Mouse (Mus musculus): ENCODE data around the gene Gart. TPM values are rescaled to one million over a fixed set of nuclear protein-coding genes. Genes with fewer than 3 reads are reported as not detected.

The Gart gene
- polyA plus RNA-seq, 1 experiment, result 27.4 TPM

- H3K36me3 ChIP-seq (ENCODE audit: control insufficient read depth), result no peaks in the 10 kb centered on the region
- peaks cover 17% of the 10 kb centered on the region for H3K27me3 ChIP-seq (ENCODE audit: control insufficient read depth)
- no peak for TF ChIP-seq GATA1 (IDR thresholded peaks at IDR 0.05; ENCODE audit: low read length)
- no peak for TF ChIP-seq TAL1 (IDR thresholded peaks at IDR 0.05; ENCODE audit: low read length)
- H3K9me3 ChIP-seq (ENCODE audit: control insufficient read depth, low read length), result no peaks in the 10 kb centered on the region
- no peaks in the 10 kb centered on the region for H3K4me1 ChIP-seq (ENCODE audit: control insufficient read depth)
- H3K4me3 ChIP-seq (replicated peaks), result no peak overlapping the region
These were observed 41.6 kb downstream of the Gart start for GRCm38 (mm10) chr16:91605156-91605555.

GRCm38 (mm10) chr16:91601693-91602092 lies 45.1 kb downstream of the Gart start:
- Histone ChIP-seq H3K4me1 (ENCODE audit: control insufficient read depth) (peaks cover 17% of the 10 kb centered on the region), H3K4me3 (replicated peaks) (no peak overlapping the region), H3K9me3 (ENCODE audit: control insufficient read depth, low read length) (no peaks in the 10 kb centered on the region), H3K27me3 (ENCODE audit: control insufficient read depth) (peaks cover 47% of the 10 kb centered on the region), H3K36me3 (ENCODE audit: control insufficient read depth) (no peaks in the 10 kb centered on the region)
- TF ChIP-seq GATA1 (IDR thresholded peaks at IDR 0.05; ENCODE audit: low read length) (no peak), TAL1 (IDR thresholded peaks at IDR 0.05; ENCODE audit: low read length) (no peak)

GRCm38 (mm10) chr16:91601081-91601480 lies 45.7 kb downstream of the Gart start:
- Histone ChIP-seq H3K36me3 (ENCODE audit: control insufficient read depth) (no peaks in the 10 kb centered on the region), H3K27me3 (ENCODE audit: control insufficient read depth) (peaks cover 53% of the 10 kb centered on the region), H3K4me3 (replicated peaks) (no peak overlapping the region), H3K9me3 (ENCODE audit: control insufficient read depth, low read length) (no peaks in the 10 kb centered on the region), H3K4me1 (ENCODE audit: control insufficient read depth) (peaks cover 23% of the 10 kb centered on the region)
- TF ChIP-seq TAL1 (IDR thresholded peaks at IDR 0.05; ENCODE audit: low read length) (no peak), GATA1 (IDR thresholded peaks at IDR 0.05; ENCODE audit: low read length) (no peak)

GRCm38 (mm10) chr16:91599242-91599641 lies 47.5 kb downstream of the Gart start:
- Histone ChIP-seq H3K27me3 (ENCODE audit: control insufficient read depth) (peaks cover 62% of the 10 kb centered on the region), H3K36me3 (ENCODE audit: control insufficient read depth) (no peaks in the 10 kb centered on the region), H3K4me3 (replicated peaks) (no peak overlapping the region), H3K9me3 (ENCODE audit: control insufficient read depth, low read length) (no peaks in the 10 kb centered on the region), H3K4me1 (ENCODE audit: control insufficient read depth) (peaks cover 26% of the 10 kb centered on the region)
- TF ChIP-seq TAL1 (IDR thresholded peaks at IDR 0.05; ENCODE audit: low read length) (no peak), GATA1 (IDR thresholded peaks at IDR 0.05; ENCODE audit: low read length) (no peak)

- no peak for TF ChIP-seq TAL1 (IDR thresholded peaks at IDR 0.05; ENCODE audit: low read length)
- TF ChIP-seq GATA1 (IDR thresholded peaks at IDR 0.05; ENCODE audit: low read length), result no peak; the same call in 1 of the 2 replicates
- H3K36me3 ChIP-seq (ENCODE audit: control insufficient read depth), result no peaks in the 10 kb centered on the region
- peaks cover 61% of the 10 kb centered on the region for H3K27me3 ChIP-seq (ENCODE audit: control insufficient read depth)
- peak within 1 kb of the TSS; percentile 72 for H3K4me3 ChIP-seq (replicated peaks)
- H3K4me1 ChIP-seq (ENCODE audit: control insufficient read depth), result peaks cover 26% of the 10 kb centered on the region
- H3K9me3 ChIP-seq (ENCODE audit: control insufficient read depth, low read length), result no peaks in the 10 kb centered on the region
These were observed 49.1 kb downstream of the Gart start, which contains the start of gene Tmem50b for GRCm38 (mm10) chr16:91597672-91598010. Tmem50b (minus strand) TSS chr16:91597800.

GRCm38 (mm10) chr16:91596779-91597671 lies 49.7 kb downstream of the Gart start:
- Histone ChIP-seq H3K27me3 (ENCODE audit: control insufficient read depth) (peaks cover 59% of the 10 kb centered on the region), H3K4me3 (replicated peaks) (peak overlapping the region; percentile 72), H3K36me3 (ENCODE audit: control insufficient read depth) (no peaks in the 10 kb centered on the region), H3K9me3 (ENCODE audit: control insufficient read depth, low read length) (no peaks in the 10 kb centered on the region), H3K4me1 (ENCODE audit: control insufficient read depth) (peaks cover 26% of the 10 kb centered on the region)
- TF ChIP-seq TAL1 (IDR thresholded peaks at IDR 0.05; ENCODE audit: low read length) (no peak), GATA1 (IDR thresholded peaks at IDR 0.05; ENCODE audit: low read length) (no peak)

GRCm38 (mm10) chr16:91596397-91596778 lies 50.4 kb downstream of the Gart start:
- Histone ChIP-seq H3K9me3 (ENCODE audit: control insufficient read depth, low read length) (no peaks in the 10 kb centered on the region), H3K4me1 (ENCODE audit: control insufficient read depth) (peaks cover 26% of the 10 kb centered on the region), H3K27me3 (ENCODE audit: control insufficient read depth) (peaks cover 54% of the 10 kb centered on the region), H3K36me3 (ENCODE audit: control insufficient read depth) (no peaks in the 10 kb centered on the region), H3K4me3 (replicated peaks) (peak overlapping the region; percentile 72)
- TF ChIP-seq TAL1 (IDR thresholded peaks at IDR 0.05; ENCODE audit: low read length), result no peak
- no peak for TF ChIP-seq GATA1 (IDR thresholded peaks at IDR 0.05; ENCODE audit: low read length)

GRCm38 (mm10) chr16:91595076-91595475 lies 51.7 kb downstream of the Gart start:
- no peaks in the 10 kb centered on the region for H3K36me3 ChIP-seq (ENCODE audit: control insufficient read depth)
- H3K27me3 ChIP-seq (ENCODE audit: control insufficient read depth), result peaks cover 49% of the 10 kb centered on the region
- H3K4me1 ChIP-seq (ENCODE audit: control insufficient read depth), result peaks cover 28% of the 10 kb centered on the region
- no peaks in the 10 kb centered on the region for H3K9me3 ChIP-seq (ENCODE audit: control insufficient read depth, low read length)
- TF ChIP-seq TAL1 (IDR thresholded peaks at IDR 0.05; ENCODE audit: low read length), result no peak
- TF ChIP-seq GATA1 (IDR thresholded peaks at IDR 0.05; ENCODE audit: low read length), result no peak
- no peak overlapping the region for H3K4me3 ChIP-seq (replicated peaks)

- Histone ChIP-seq H3K36me3 (ENCODE audit: control insufficient read depth) (no peaks in the 10 kb centered on the region), H3K27me3 (ENCODE audit: control insufficient read depth) (peaks cover 34% of the 10 kb centered on the region), H3K4me3 (replicated peaks) (no peak overlapping the region), H3K9me3 (ENCODE audit: control insufficient read depth, low read length) (no peaks in the 10 kb centered on the region), H3K4me1 (ENCODE audit: control insufficient read depth) (peaks cover 28% of the 10 kb centered on the region)
- TF ChIP-seq TAL1 (IDR thresholded peaks at IDR 0.05; ENCODE audit: low read length), result no peak
- no peak for TF ChIP-seq GATA1 (IDR thresholded peaks at IDR 0.05; ENCODE audit: low read length)
These were observed 53.5 kb downstream of the Gart start for GRCm38 (mm10) chr16:91593262-91593661.

All from erythroblast, embryonic 14.5 days (primary cell).